Mouse (Mus musculus) cerebellum, adult 2 months (tissue): Measurements from ENCODE around the gene Olfr730.

Experiments
- CTCF ChIP-seq: fragments of 200-500 bp; IDR thresholded peaks from 2 replicates; pipeline ENCODE4 v1.5.1; 2011; ENCODE audit warnings: low read depth, mild to moderate bottlenecking, control low read depth, low read length, moderate library complexity, borderline replicate concordance; ENCODE audit not compliant: insufficient read depth
- POLR2A ChIP-seq: fragments of 200-500 bp; IDR thresholded peaks from 2 replicates; pipeline ENCODE4 v1.6.1; 2011; ENCODE audit warnings: low read length, control low read depth, borderline replicate concordance; ENCODE audit not compliant: insufficient read depth

DNA sequence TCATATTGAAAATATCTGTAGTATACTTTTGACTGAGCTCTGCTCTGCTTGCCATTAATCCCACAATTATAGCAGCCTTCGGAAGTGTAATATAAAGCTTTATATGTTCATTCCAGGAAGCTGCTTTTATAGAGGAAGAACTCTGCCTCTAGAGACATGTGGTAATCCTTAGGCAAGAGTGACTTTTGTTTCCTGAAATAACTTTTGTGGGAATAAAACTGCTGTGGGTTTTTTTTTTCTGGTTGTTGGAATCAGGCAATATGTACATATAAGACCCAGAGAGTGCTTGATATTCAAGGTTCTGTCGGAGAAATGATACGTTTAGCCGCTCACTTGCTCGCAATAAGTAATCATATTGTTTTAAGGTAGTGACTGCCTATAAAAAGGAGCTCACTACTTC lies 45.4 kb downstream of the Olfr730 start, which contains the start of gene Olfr728:
- TF ChIP-seq POLR2A = no peak
- TF ChIP-seq CTCF = no peak
